Mouse (Mus musculus): ENCODE data around the gene Col6a4.

GRCm38 (mm10) chr9:106080261-106081033 lies 16.1 kb downstream of the Col6a4 start:
- TF ChIP-seq CTCF (IDR thresholded peaks at IDR 0.05; ENCODE audit: low read depth) (peak; percentile 75), EP300 (optimal IDR thresholded peaks at IDR 0.05) (no peak)

Data from stomach, postnatal 0 days (tissue).